Mouse (Mus musculus) CH12.LX (cell line): ENCODE measurements around the gene Akap9. TPM values are rescaled to one million over a fixed set of nuclear protein-coding genes. Genes with fewer than 3 reads are reported as not detected.

Experiments used
- DNase-seq: peaks from one replicate; pipeline ENCODE4 v3.0.0-alpha.2; 2013; ENCODE audit errors: extremely low read depth
- H3K27ac ChIP-seq: 2 replicates; pipeline ENCODE4 v1.5.1; 2012; ENCODE audit warnings: low read depth, mild to moderate bottlenecking, control low read depth, moderate library complexity; ENCODE audit not compliant: insufficient read depth
- H3K27me3 ChIP-seq: replicated peaks from 2 replicates; pipeline ENCODE3; 2012; ENCODE audit warnings: inconsistent platforms
- H3K36me3 ChIP-seq, 2 experiments: replicated peaks in 1 of 2; 2 replicates each; pipeline versions ENCODE3 to v1.6.1; 2012; ENCODE audit warnings: inconsistent platforms in 1 of 2, low read length in 1 of 2, mild to moderate bottlenecking in 1 of 2, mixed read lengths in 1 of 2, moderate library complexity in 1 of 2; ENCODE audit not compliant: control insufficient read depth in 1 of 2, insufficient read depth in 1 of 2
- H3K4me1 ChIP-seq, 2 experiments: 2 replicates each; pipeline ENCODE4 v1.6.1; 2012; ENCODE audit warnings: inconsistent platforms in 1 of 2, moderate library complexity in 1 of 2; ENCODE audit not compliant: insufficient read depth in 2 of 2, control insufficient read depth in 1 of 2
- H3K4me2 ChIP-seq: 2 replicates; pipeline ENCODE4 v1.6.1; 2012; ENCODE audit warnings: low read depth, mild to moderate bottlenecking, control low read depth; ENCODE audit not compliant: poor library complexity, insufficient read depth, severe bottlenecking
- H3K4me3 ChIP-seq, 3 experiments: fragments of 150-350 bp in 1 of 3; sonication (generic) in 1 of 3; replicated peaks in 1 of 3; 2 replicates each; pipeline versions ENCODE3 to v1.5.1; 2011 to 2012; ENCODE audit warnings: low read depth in 2 of 3, low read length in 2 of 3, mild to moderate bottlenecking in 2 of 3, moderate library complexity in 2 of 3, control low read depth in 1 of 3, improper control_type of control experiment in 1 of 3, inconsistent platforms in 1 of 3, mixed read lengths in 1 of 3; ENCODE audit not compliant: poor library complexity in 1 of 3
- H3K79me2 ChIP-seq: replicated peaks from 2 replicates; pipeline ENCODE4 v1.6.1; 2012; ENCODE audit warnings: mild to moderate bottlenecking, moderate library complexity; ENCODE audit not compliant: control insufficient read depth, poor library complexity, insufficient read depth, severe bottlenecking; ENCODE audit errors: extremely low read depth
- H3K9ac ChIP-seq: 2 replicates; pipeline ENCODE4 v1.6.1; 2012; ENCODE audit warnings: low read depth, mild to moderate bottlenecking, control low read depth, moderate library complexity; ENCODE audit not compliant: insufficient read depth
- H3K9me3 ChIP-seq: replicated peaks from 2 replicates; pipeline ENCODE3; 2012; ENCODE audit warnings: low read length, inconsistent platforms, mixed read lengths
- CHD2 ChIP-seq: IDR thresholded peaks from 2 replicates; pipeline ENCODE4 v1.6.1; 2011; ENCODE audit warnings: low read length, improper control_type of control experiment
- CTCF ChIP-seq, 2 experiments: IDR thresholded peaks in 1 of 2; conservative IDR thresholded peaks in 1 of 2; 2 replicates each; pipeline ENCODE4 v1.5.1; 2011 to 2012; ENCODE audit warnings: low read depth in 2 of 2, low read length in 2 of 2, improper control_type of control experiment in 1 of 2, inconsistent platforms in 1 of 2, mild to moderate bottlenecking in 1 of 2, moderate library complexity in 1 of 2
- E2F4 ChIP-seq: IDR thresholded peaks from 2 replicates; pipeline ENCODE4 v1.6.1; 2011; ENCODE audit warnings: low read depth, low read length, improper control_type of control experiment; ENCODE audit not compliant: insufficient replicate concordance
- ELF1 ChIP-seq: IDR thresholded peaks from 2 replicates; pipeline ENCODE4 v1.6.1; 2014; ENCODE audit warnings: low read depth, mild to moderate bottlenecking, inconsistent platforms, low read length, improper control_type of control experiment
- ETS1 ChIP-seq: conservative IDR thresholded peaks from 2 replicates; pipeline ENCODE4 v1.6.1; 2012; ENCODE audit warnings: low read depth, mild to moderate bottlenecking, inconsistent platforms, low read length, improper control_type of control experiment, moderate library complexity
- JUN ChIP-seq: IDR thresholded peaks from 2 replicates; pipeline ENCODE4 v1.6.1; 2011; ENCODE audit warnings: low read depth, mild to moderate bottlenecking, low read length, improper control_type of control experiment, moderate library complexity; ENCODE audit not compliant: insufficient read depth
- MAZ ChIP-seq: IDR thresholded peaks from 2 replicates; pipeline ENCODE4 v1.6.1; 2012; ENCODE audit warnings: low read depth, mild to moderate bottlenecking, inconsistent platforms, low read length, improper control_type of control experiment, moderate library complexity
- MEF2A ChIP-seq: IDR thresholded peaks from 2 replicates; pipeline ENCODE4 v1.6.1; 2014; ENCODE audit warnings: low read depth, mild to moderate bottlenecking, inconsistent platforms, low read length, improper control_type of control experiment, borderline replicate concordance
- MXI1 ChIP-seq: IDR thresholded peaks from 2 replicates; pipeline ENCODE4 v1.6.1; 2011; ENCODE audit warnings: mild to moderate bottlenecking, low read depth, low read length, improper control_type of control experiment
- NRF1 ChIP-seq: IDR thresholded peaks from 2 replicates; pipeline ENCODE4 v1.6.1; 2014; ENCODE audit warnings: low read depth, mild to moderate bottlenecking, inconsistent platforms, low read length, improper control_type of control experiment, moderate library complexity
- PAX5 ChIP-seq: IDR thresholded peaks from 2 replicates; pipeline ENCODE4 v1.6.1; 2012; ENCODE audit warnings: low read length, inconsistent platforms, mixed read lengths
- RCOR1 ChIP-seq: conservative IDR thresholded peaks from 2 replicates; pipeline ENCODE4 v1.6.1; 2012; ENCODE audit warnings: low read depth, mild to moderate bottlenecking, inconsistent platforms, low read length, improper control_type of control experiment
- SMC3 ChIP-seq: IDR thresholded peaks from 2 replicates; pipeline ENCODE4 v1.6.1; 2011; ENCODE audit warnings: low read depth, low read length, improper control_type of control experiment
- UBTF ChIP-seq: IDR thresholded peaks from 2 replicates; pipeline ENCODE4 v1.6.1; 2012; ENCODE audit warnings: low read depth, mild to moderate bottlenecking, inconsistent platforms, low read length, improper control_type of control experiment, moderate library complexity
- ZKSCAN1 ChIP-seq: IDR thresholded peaks from 2 replicates; pipeline ENCODE4 v1.6.1; 2012; ENCODE audit warnings: low read depth, inconsistent platforms, low read length, improper control_type of control experiment, borderline replicate concordance
- ZMIZ1 ChIP-seq: IDR thresholded peaks from 2 replicates; pipeline ENCODE4 v1.6.1; 2012; ENCODE audit warnings: low read depth, mild to moderate bottlenecking, inconsistent platforms, low read length, improper control_type of control experiment
- dilution Hi-C: fragments of 300-500 bp; cut with MboI; formaldehyde crosslinking; loops from 2 replicates; pipeline ENCODE4 v1.14.3; 2020; ENCODE audit warnings: low sequenced_read_pairs; ENCODE audit not compliant: extremely low pct_unique_long_range_greater_than_20kb, extremely low pct_ligation_motif_present
- in situ Hi-C: fragments of 300-500 bp; cut with MboI; formaldehyde crosslinking; loops from 3 replicates; pipeline ENCODE4 v1.14.3; 2019; ENCODE audit warnings: low sequenced_read_pairs, low pct_ligation_motif_present, low pct_unique_long_range_greater_than_20kb, mixed read lengths
- polyA plus RNA-seq: library from polyadenylated mRNA; unstranded; fragments of >175 nt; gene quantifications from 2 replicates; pipeline ENCODE4 v1.2.1, GENCODE M21; 2012; ENCODE audit warnings: low read depth; ENCODE audit not compliant: insufficient read length
- total RNA-seq, 2 experiments: library from RNA; depleted of rRNA; stranded (reverse); fragments of 300-350 nt in 1 of 2; fragments of >200 nt in 1 of 2; gene quantifications; 2 replicates each; pipeline ENCODE4 v1.2.3; 2012 to 2014

Gene Akap9
- total and polyA plus RNA-seq, 3 experiments, result 10.3 to 15.6 (median 12.8) TPM

GRCm38 (mm10) chr5:4006606-4007005 lies 78.8 kb downstream of the Akap9 start:
- Histone ChIP-seq H3K79me2 (no peaks in the 10 kb centered on the region), H3K9ac (no peak overlapping the region), H3K27ac (no peak overlapping the region), H3K36me3 (peaks cover 11 to 42% of the 10 kb centered on the region in 2 experiments), H3K4me1 (no peaks in the 10 kb centered on the region), H3K4me3 (no peak overlapping the region), H3K9me3 (no peaks in the 10 kb centered on the region), H3K27me3 (no peaks in the 10 kb centered on the region)
- DNase-seq, result no peak
- dilution Hi-C loops, result no loop called here
- TF ChIP-seq ZKSCAN1 (no peak), CHD2 (no peak), ELF1 (no peak), ZMIZ1 (no peak), ETS1 (no peak), MXI1 (no peak), SMC3 (no peak), CTCF (conservative IDR thresholded peaks at IDR 0.05 in 1 of 2, IDR thresholded peaks at IDR 0.05 in 1 of 2; ENCODE audit: low read depth in 2 of 2, low read length in 2 of 2) (no peak), MAZ (no peak), RCOR1 (no peak)
- TF ChIP-seq, all 38 proteins: peak for 0
- in situ Hi-C loops, result no loop called here
- H3K4me2 ChIP-seq, result no peak overlapping the region

- peaks cover 11 to 53% of the 10 kb centered on the region in 2 experiments for H3K36me3 ChIP-seq
- no peaks in the 10 kb centered on the region for H3K4me1 ChIP-seq
- H3K79me2 ChIP-seq, result no peaks in the 10 kb centered on the region
- in situ Hi-C loops, result no loop called here
- no peak for TF ChIP-seq NRF1
- no peak for TF ChIP-seq UBTF
- no peak for TF ChIP-seq PAX5
- TF ChIP-seq E2F4, result no peak
- TF ChIP-seq JUN, result no peak
- TF ChIP-seq MEF2A, result no peak
- no peaks in the 10 kb centered on the region for H3K9me3 ChIP-seq
- H3K4me3 ChIP-seq, result no peak overlapping the region
- H3K27ac ChIP-seq, result no peak overlapping the region
- dilution Hi-C loops, result no loop called here
- no peak overlapping the region for H3K4me2 ChIP-seq
- no peaks in the 10 kb centered on the region for H3K27me3 ChIP-seq
- no peak for DNase-seq
- no peak overlapping the region for H3K9ac ChIP-seq
Observed at GRCm38 (mm10) chr5:4008266-4008665, 80.4 kb downstream of the Akap9 start.
